Mouse (Mus musculus) left cerebral cortex, postnatal 4 days (tissue): ENCODE measurements around the gene Mill2. TPM values are rescaled to one million over a fixed set of nuclear protein-coding genes. Genes with fewer than 3 reads are reported as not detected.

ENCODE experiments used
- DNase-seq: peaks from one replicate; pipeline ENCODE4 v3.0.0-alpha.2; 2022
- intact Hi-C: fragments of 180-260 bp; cut with DNase I; formaldehyde crosslinking; loops from one replicate; pipeline ENCODE4 v1.15.1; 2025
- total RNA-seq, 2 experiments: library from RNA; stranded (reverse); gene quantifications; 2 replicates each; pipeline ENCODE4 v1.2.3; 2021

Mill2 gene
- total RNA-seq, 2 experiments from 2014 or later: 0.90 to 1.5 TPM

DNA sequence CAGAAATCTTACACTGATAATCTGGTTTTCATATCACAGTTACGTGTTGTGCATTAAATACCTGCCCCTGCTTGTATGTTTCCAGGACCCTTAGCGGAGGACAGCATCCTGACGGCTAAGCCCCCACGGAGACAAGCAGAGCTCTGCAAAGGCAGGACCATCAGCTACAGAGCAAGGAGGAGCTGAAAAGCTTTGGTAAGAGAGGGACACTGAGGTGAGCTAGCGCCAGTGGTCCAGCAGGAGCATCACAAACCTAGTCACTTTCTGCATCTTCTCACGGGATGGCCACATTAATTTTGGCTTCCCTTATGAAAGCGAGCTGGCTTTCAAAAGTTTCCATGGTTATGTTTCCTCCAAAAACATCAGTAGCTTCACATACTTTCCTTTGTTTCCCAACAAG is 33.0 kb downstream of the Mill2 start:
- DNase-seq: no peak
- intact Hi-C loops: loop anchor here (10.0 kb wide), 1 partner anchor 128 kb away; no protein-coding TSS in a partner anchor

DNA sequence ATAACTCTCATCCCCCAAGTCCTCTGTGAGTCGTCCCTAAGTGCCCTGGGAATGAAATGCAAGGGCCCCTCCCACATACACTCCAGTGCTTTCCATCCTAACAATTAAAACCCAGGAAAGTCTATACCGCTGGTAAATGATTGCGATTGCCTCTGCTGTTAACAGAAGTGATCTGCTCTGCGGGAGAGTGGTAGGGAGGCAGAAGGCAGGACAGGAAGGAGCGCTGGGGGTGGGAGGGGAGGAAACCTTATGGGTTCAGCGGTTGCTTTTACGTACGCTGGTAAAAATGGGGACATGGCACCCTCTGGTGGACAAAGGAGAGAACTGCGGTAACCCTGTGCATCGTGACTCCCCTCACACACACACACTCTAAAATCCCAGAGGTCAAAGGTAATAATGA is 33.5 kb downstream of the Mill2 start:
- intact Hi-C loops: loop anchor here (10.0 kb wide), 1 partner anchor 128 kb away; no protein-coding TSS in a partner anchor
- peak; percentile 78 for DNase-seq

DNA sequence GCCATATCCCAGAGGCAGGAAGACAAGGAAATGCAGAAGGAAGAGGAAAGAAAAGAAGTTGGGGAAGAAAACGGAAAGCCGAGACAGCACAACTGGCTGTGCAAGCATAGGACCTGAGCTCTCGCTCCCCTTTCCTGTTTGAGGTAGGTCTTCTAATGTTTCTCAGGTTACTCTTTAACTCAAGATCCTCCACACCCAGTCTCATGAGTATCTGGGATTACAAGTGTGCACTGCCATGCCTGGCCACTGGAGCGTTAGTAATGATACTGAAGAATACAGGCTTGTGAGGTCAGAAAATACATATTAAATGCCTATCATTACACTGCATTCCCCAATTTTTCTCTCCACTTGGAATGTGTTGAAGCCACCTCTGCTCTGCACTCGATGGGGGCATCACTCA is 35.6 kb downstream of the Mill2 start:
- intact Hi-C loops: loop anchor here (10.0 kb wide), 1 partner anchor 131 kb away; no protein-coding TSS in a partner anchor
- no peak for DNase-seq

DNA sequence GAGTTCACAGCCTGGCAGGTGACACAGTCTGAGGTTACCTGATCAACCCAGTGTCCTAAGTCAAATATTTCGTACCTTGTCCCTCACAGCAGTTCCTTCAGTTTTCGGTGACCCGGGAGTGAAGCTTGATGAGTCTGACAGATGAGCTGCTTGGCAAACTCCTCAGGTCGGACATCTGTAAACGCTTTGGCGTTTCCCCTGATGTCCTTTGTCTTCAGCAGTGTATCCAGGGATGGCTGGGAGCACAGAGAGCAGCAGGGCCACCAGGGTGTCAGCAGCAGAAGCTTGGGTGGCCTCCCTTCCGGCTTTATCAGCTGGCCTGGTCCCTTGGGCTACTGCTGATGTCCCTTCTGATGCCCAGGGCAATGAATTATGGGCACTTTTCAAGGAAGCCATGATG is 38.9 kb downstream of the Mill2 start:
- no peak for DNase-seq
- intact Hi-C loops: loop anchor here (10.0 kb wide), 1 partner anchor 134 kb away; no protein-coding TSS in a partner anchor

DNA sequence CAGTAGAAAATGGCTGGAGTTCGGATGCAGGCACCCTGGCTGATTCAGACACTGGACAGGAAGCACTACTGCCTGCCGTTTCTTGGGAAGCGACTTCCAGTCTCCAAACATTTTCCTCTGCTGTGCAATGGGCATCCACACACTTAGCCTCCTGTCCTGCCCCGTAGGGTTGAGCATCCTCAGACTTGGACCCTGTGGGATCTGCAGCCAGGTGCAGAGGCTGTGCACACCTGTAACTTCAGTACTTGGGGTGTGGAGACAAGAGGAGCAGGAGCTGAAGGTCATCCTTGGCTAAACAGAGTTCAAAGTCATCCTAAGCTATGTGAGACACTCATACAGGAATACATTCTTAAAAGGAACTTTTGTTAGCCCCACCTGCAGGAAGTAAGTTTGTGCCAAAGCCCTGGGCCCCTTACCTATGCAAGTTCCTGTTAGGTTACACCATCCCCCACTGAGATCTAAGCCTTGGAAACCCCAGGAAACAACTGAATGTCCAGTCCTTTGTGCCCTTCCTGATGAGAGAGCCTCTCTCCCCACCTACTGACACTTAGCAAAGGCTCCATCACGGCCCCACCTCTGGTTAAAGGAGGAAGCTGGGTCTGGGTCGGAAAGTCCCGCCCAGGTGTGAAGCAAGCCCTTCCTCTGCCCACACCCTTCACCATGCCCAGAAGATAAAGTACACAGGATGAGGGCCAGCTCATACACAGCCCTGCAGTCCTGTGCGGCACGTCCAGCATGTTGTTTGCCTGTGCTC is 44.4 kb downstream of the Mill2 start:
- intact Hi-C loops: no loop called here
- no peak for DNase-seq

DNA sequence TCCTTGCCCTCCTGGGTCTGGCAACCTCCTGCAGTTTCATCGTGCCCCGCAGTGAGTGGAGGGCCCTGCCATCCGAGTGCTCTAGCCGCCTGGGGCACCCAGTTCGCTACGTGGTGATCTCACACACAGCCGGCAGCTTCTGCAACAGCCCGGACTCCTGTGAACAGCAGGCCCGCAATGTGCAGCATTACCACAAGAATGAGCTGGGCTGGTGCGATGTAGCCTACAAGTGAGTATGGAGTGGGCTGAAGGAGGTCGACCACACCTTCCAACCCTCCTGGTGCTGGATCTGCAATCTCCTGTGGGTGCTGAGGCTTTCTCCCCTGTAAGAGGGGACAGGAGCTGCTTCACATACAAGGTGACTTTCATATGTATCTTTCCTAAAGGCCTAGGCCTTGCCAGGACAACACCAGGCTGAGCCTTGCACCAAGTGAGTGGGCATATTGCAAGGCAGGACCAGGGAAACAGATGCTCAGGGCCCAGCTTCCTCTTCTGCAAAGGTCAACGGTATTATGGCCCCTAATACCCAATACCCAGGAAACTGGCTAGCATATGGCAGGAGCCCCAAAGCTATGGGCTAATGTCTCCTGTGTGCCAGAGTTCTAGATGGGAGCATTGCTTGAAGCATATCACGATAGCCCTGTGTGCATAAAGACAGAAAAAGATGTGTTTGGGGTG is 45.1 kb downstream of the Mill2 start:
- intact Hi-C loops: no loop called here
- DNase-seq: no peak

DNA sequence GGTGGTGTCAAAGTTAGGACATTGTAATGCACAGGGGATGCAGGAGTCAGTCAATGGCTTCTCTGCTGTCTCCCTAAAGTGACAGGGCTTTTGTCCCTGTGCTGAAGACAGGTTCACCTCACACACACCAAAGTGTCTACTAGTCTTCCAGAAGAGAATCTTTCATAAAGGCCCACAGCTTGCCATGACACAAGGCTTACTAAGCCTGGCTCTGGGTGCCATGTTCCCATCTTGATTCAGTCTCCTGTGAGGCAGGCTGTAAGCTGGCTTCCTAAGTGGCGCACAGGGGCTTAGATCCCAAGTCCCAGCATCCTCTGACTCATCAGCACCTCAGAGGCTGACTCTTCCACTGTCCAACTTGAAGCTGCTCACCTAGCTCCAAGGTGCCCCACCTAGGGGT is 47.2 kb downstream of the Mill2 start:
- intact Hi-C loops: no loop called here
- no peak for DNase-seq

DNA sequence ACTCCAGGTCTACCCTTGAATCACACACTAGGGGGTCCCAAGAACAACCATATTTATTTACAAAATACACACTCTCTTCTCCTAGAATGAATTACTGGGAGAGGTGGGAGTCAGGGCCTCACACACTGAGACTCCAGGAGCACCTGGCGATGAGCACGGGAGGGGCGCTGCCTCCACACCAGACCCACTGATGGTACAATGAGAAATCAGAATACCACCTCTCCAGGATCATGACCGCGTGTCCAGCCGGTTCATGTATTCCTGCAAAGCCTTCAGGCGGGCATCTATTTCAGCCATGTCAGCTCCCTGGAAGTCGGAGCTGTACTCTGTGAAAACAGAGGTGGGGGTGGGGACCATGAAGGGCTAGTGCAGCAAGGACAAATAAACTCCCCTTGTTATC is 51.1 kb downstream of the Mill2 start:
- intact Hi-C loops: loop anchor here (10.0 kb wide), 1 partner anchor 114 kb away; the partner anchor contains the start of gene Irf2bp1
- no peak for DNase-seq

DNA sequence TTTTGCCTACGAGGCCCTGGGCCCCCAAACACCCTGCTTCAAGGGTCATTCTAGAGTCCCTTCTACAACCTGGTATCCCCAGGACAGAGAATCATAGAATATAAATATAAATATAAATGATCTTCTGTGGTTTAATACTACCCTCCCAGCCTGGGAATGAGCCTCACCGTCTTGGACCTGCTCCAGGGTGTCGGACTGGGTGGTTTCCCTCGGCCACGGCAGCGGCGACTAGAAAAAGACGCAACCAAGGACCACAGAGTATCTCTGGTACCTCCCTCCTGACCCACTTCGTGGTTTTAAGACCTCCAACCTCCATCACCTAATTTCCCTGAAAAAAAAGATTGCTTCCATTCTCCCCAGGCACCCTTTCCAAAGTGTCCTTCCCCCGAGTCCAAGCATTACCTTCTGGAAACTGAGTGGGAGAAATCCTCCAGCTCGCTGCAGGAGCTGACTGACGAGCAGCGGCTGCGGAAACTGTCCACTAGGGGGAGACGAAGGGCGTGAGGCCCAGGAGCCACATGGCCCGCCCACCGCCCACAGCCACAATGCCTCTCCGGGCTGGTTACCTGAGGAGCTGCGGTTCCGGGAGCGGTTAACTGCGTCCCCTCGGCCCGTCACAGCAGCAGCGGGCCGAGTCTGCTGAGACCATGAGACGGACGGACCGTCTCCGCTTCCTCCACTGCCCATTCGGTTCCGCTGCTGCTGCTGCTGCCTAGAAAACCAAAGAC is 52.3 kb downstream of the Mill2 start:
- DNase-seq: peak; percentile 90
- intact Hi-C loops: loop anchor here (10.0 kb wide), 1 partner anchor 113 kb away; the partner anchor contains the start of gene Irf2bp1

DNA sequence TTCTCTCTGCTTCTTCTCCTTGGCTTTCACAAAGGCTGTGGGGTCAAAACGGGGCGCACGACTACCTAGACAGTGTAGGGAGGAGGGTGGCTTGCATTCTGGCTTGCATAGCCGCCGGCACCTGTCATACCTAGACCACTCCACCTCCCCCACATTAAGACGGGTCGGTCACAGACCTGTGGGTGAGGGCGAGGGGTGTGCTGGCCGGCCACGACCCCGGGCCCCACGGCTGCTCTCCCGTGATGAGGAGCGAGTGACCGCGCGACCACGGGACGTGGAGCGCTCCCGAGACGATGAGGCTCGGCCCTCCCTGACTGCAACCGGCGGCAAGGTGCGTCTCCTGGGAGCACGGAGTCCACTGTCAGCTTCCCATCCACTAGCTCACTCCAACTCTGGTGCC is 53.2 kb downstream of the Mill2 start:
- no peak for DNase-seq
- intact Hi-C loops: loop anchor here (10.0 kb wide), 1 partner anchor 112 kb away; the partner anchor contains the start of gene Irf2bp1

DNA sequence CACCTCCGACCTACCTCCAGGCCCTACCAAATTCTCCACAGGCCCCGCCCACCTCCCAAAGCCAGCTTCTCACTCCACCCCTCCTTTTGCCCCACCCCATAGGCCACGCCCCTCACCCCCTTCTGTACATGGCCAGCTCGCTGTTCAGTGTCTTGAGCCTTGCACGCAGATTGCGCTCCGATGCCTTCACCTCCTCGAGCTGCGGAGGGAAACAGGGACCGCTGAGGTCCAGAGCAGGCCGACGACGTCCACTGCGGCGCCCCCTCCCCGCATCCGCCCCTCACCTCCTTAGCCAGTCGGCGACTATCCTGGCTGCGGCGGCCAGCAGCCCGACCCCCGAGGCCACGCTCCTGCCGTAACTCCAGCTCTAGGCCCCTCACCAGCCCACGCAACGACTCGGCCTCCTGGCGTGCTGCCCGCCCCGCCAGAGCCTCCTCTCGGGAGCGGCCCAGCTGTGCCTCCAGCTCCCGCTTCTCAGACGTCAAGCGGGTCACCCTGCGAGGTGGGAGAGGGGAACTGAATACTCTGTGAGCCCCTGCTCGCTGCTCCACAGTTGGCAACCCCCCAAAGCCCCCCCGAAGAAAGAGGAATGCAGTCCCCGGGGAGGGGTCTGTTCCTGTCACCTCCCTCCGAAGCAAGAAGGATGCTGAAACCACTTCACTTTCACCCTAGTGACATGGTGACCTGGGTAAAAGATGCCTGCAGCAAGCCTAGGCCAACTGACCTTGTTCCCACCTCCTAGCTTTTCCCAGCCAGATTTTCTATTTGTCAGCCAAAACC is 54.1 kb downstream of the Mill2 start:
- intact Hi-C loops: loop anchor here (10.0 kb wide), 1 partner anchor 111 kb away; the partner anchor contains the start of gene Irf2bp1
- DNase-seq: peak; percentile 75

DNA sequence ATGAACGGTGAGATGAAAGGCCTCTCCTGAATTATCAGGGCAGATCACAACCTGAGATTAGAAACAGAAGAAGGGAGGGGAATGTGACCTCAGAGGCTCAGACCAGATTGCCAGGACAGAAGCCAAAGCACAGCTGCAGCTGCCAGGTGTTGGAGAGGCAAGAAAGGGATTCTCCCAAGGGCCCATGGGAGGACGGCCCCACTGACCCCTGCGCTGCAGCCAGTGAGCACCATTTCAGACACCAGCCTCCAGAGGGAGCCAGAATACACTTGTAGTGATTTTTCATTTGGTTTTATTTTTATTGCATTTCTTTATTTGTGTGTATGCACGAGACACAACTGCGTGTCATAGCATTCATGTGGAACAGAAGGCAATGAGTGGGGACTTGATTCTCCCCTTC is 56.8 kb downstream of the Mill2 start:
- peak; percentile 56 for DNase-seq
- intact Hi-C loops: loop anchor here (5.0 to 10.0 kb wide), 2 partner anchors 56 to 108 kb away; partner anchors contain the start of gene Irf2bp1

DNA sequence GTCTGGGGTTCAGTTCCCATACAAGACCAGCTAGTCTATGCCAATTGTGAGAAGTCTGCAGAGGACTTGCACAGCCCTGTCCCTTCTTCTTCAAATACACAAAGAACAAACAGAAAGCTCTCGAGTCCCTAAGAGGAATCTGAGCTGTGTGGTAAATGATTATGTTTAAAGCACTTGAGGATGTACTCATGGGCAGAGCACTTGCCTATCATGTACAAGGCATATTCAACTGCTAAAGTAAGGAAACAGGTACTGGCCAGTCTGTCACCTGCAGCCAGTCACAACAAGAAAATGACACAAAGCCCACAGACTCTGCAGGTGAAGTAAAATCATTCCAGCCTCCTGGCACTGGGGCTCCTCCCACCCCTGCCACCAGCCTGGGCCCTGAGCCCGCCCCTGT is 60.7 kb downstream of the Mill2 start:
- intact Hi-C loops: no loop called here
- DNase-seq: no peak

DNA sequence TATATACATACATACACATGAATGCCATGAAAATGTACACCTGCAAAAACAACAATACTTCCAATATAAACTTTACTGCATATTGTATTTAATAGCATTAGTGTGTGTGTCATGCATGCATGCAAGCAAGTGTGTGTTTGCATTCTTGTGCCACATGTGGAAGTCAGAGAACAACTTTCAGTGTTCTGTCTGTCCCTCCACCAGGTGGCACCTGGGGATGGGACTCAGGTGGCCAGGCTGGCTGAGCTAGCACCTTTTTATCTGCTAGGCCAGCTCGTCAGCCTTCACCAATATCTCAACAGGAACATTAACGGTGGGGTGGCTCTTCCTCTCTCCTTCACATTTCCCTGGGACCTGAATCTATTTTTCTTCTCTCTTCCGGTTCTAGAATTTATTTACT is 62.7 kb downstream of the Mill2 start:
- intact Hi-C loops: no loop called here
- no peak for DNase-seq

DNA sequence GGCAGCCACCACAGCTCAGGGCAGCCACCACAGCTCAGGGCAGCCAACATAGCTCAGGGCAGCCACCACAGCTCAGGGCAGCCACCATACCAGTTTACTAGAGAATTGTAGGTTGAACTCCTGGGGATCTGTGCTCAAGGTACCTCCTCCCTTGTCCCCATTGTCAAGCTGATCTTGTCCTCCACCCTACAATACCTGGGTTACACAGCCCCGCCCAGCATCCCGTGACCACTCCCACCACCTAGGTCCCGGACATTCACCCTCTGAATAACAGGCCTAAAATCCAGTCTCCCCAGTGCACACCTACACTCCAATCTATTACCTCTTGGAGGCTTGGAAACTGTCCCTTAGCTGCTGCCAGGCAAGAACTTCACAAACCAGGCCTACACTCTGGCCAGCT is 65.2 kb downstream of the Mill2 start:
- intact Hi-C loops: no loop called here
- no peak for DNase-seq

DNA sequence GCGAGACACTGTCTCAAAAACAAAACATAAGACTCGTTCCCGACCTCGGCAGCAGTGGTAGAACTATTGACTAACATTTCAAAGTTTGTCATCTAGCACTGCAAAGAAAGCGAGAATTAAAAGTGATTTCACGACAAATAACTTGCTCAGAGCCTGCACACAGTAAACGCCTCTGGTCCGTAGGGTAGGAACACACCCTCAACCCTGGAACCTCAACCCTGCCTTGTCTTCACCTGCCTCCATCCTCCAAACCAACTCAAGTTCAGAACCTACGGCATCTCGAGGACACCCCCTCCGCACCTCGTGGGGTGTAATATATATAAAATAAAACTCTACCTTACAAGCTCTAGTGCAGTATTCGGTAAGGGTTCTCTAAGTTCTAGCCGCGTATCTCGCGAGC is 70.0 kb downstream of the Mill2 start:
- DNase-seq: no peak
- intact Hi-C loops: no loop called here

DNA sequence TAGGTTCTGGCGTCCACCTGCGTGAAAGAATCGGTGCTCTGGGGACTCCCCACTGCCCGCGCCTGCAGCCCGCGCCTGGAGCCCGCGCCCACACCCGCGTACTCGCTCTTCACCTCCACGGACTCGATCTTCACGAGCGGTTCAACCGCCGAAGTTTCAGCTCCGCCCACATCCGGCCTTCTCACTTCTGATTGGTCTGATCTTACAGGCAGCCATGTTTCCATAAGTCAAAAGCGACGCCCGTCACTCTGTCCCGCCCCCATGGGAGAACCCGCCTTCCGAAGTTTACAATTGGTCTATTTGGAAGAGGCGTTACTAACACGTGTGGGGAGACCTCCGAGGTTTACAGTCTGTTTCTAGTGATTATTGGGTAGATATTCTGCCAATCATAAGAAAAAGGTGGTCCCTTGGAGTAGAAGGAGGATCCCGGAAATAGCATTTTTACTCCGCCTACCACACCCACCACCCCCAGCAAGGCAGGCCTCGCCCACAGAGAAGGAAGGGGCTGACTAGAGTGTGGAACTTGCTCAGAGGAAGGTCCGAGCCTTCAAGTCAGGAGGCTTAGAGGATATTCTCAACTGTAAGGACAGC is 70.6 kb downstream of the Mill2 start, which contains the start of gene Ccdc61:
TSS of gene Ccdc61 (minus strand) at position 175 of the 591 bp plus-strand sequence.
- intact Hi-C loops: no loop called here
- peak; percentile 98 for DNase-seq
